In genomic region chr3:103001595-103001994, GRCm38 (mm10) we compare ENCODE assay signal across 33 mouse cellular contexts. TPM values are rescaled to one million over a fixed set of nuclear protein-coding genes. Genes with fewer than 3 reads are reported as not detected.
"Had no signal": no experiment of that assay in that cellular context is flagged by ENCODE, and none has a peak within 500 bp of the region (broad histone marks: within the 10 kb centered on the region; RNA-seq: fewer than 3 reads in every experiment).

No protein-coding gene starts in this region.

- ATAC-seq: forebrain, embryonic 13.5 days; forebrain, embryonic 14.5 days; forebrain, embryonic 15.5 days; forebrain, embryonic 16.5 days; forebrain, postnatal 0 days had no signal

- H3K4me3 ChIP-seq: embryonic facial prominence, embryonic 10.5 days; embryonic facial prominence, embryonic 12.5 days; embryonic facial prominence, embryonic 13.5 days; embryonic facial prominence, embryonic 15.5 days; erythroblast, embryonic 14.5 days; forebrain, embryonic 10.5 days; forebrain, embryonic 12.5 days; forebrain, embryonic 13.5 days; forebrain, embryonic 15.5 days; gastrocnemius, adult 2 months had no signal

- H3K27ac ChIP-seq: embryonic facial prominence, embryonic 10.5 days; embryonic facial prominence, embryonic 12.5 days; embryonic facial prominence, embryonic 13.5 days; embryonic facial prominence, embryonic 15.5 days; forebrain, embryonic 10.5 days; forebrain, embryonic 12.5 days; forebrain, embryonic 13.5 days; forebrain, embryonic 15.5 days; gastrocnemius, adult 2 months had no signal

- H3K9ac ChIP-seq: embryonic facial prominence, embryonic 12.5 days; embryonic facial prominence, embryonic 13.5 days; embryonic facial prominence, embryonic 15.5 days; forebrain, embryonic 12.5 days; forebrain, embryonic 13.5 days; forebrain, embryonic 15.5 days; forebrain, postnatal 0 days had no signal

- H3K27me3 ChIP-seq: embryonic facial prominence, embryonic 12.5 days; embryonic facial prominence, embryonic 13.5 days; embryonic facial prominence, embryonic 15.5 days; forebrain, embryonic 12.5 days; forebrain, embryonic 13.5 days; forebrain, embryonic 15.5 days had no signal

- DNase-seq: cerebellum, adult 2 months; cerebellum, adult 8-10 months; cerebellum, adult 9-10 months; cerebellum, adult 9-11 months; cerebellum, postnatal 10 days; cerebellum, postnatal 14 days; cerebellum, postnatal 25 days; cerebellum, postnatal 36 days; embryo, embryonic 11 days; forebrain, postnatal 0 days; gastrocnemius, adult 2 months; gastrocnemius, postnatal 10 days; gastrocnemius, postnatal 14 days; gastrocnemius, postnatal 25 days; gastrocnemius, postnatal 36 days; heart, adult 18-20 months had no signal

- H3K9me3 ChIP-seq: embryonic facial prominence, embryonic 13.5 days; embryonic facial prominence, embryonic 15.5 days; forebrain, embryonic 13.5 days; forebrain, embryonic 15.5 days had no signal

- H3K4me2 ChIP-seq: embryonic facial prominence, embryonic 12.5 days; embryonic facial prominence, embryonic 13.5 days; embryonic facial prominence, embryonic 15.5 days; forebrain, embryonic 12.5 days; forebrain, embryonic 13.5 days; forebrain, embryonic 15.5 days had no signal

RNA-seq across cellular contexts. Expression of gene Nr1h5, which starts 37.7 kb away (rescaled TPM):
- total RNA-seq: common myeloid progenitor, adult 5-6 weeks; gastrocnemius, adult 18-20 months; gastrocnemius, adult 2 months; gastrocnemius, adult 8-10 months; gastrocnemius, postnatal 10 days; gastrocnemius, postnatal 14 days; gastrocnemius, postnatal 25 days; gastrocnemius, postnatal 36 days; gastrocnemius, postnatal 4 days; granulocyte monocyte progenitor cell, adult 5-6 weeks; heart, adult 18-20 months had no signal
- polyA plus RNA-seq: cerebellum, adult 2 months; cortical plate, adult 2 months; embryonic facial prominence, embryonic 10.5 days; embryonic facial prominence, embryonic 13.5 days; erythroblast, embryonic 14.5 days; forebrain, embryonic 12.5 days; forebrain, embryonic 13.5 days; forebrain, embryonic 16.5 days had no signal
